ENCODE assay signal across 9 mouse cellular contexts in genomic region chr5:33675964-33676363, GRCm38 (mm10). TPM values are rescaled to one million over a fixed set of nuclear protein-coding genes. Genes with fewer than 3 reads are reported as not detected.
DNase-seq lines count a peak whose midpoint lies in the region; ATAC-seq lines count a peak whose summit lies in the region.
"Had no signal": no experiment of that assay in that cellular context is flagged by ENCODE, and none has a peak within 500 bp of the region (broad histone marks: within the 10 kb centered on the region; RNA-seq: fewer than 3 reads in every experiment).

No protein-coding gene starts in this region.

- no peaks in the 10 kb centered on the region for H3K9me3 ChIP-seq in kidney, embryonic 14.5 days (ENCODE audit: control insufficient read depth, low read length)

- H3K27me3 ChIP-seq in kidney, embryonic 14.5 days (ENCODE audit: control insufficient read depth, insufficient read depth, low read length) = no peaks in the 10 kb centered on the region

- ATAC-seq in kidney, embryonic 14.5 days (ENCODE audit: low FRiP score, low TSS enrichment) = peak; percentile 56; the same call in 1 of the 2 replicates

- H3K4me3 ChIP-seq in kidney, embryonic 14.5 days (ENCODE audit: low read length) = no peak overlapping the region
- H3K4me3 ChIP-seq: myocyte had no signal

- H3K4me2 ChIP-seq in kidney, embryonic 14.5 days (replicated peaks; ENCODE audit: low read depth, low read length) = no peak overlapping the region

- no peaks in the 10 kb centered on the region for H3K4me1 ChIP-seq in kidney, embryonic 14.5 days (ENCODE audit: control insufficient read depth, insufficient read depth, low read length)

- H3K27ac ChIP-seq in kidney, embryonic 14.5 days (ENCODE audit: low read depth, low read length) = no peak overlapping the region

- no peak overlapping the region for H3K9ac ChIP-seq in kidney, embryonic 14.5 days (ENCODE audit: low read depth, low read length)

- H3K36me3 ChIP-seq in kidney, embryonic 14.5 days (ENCODE audit: control insufficient read depth, insufficient read depth, low read length) = peaks cover 24% of the 10 kb centered on the region

- WGBS in kidney, embryonic 14.5 days = 0% methylated on average over 1 of the region's 1 CpGs

- DNase-seq in cerebellum, adult 9-11 months = peak; percentile 19
- DNase-seq in cerebellum, adult 8-10 months = no peak
- peak; percentile 48 for DNase-seq in right cerebral cortex, adult 18-20 months
- DNase-seq in right cerebral cortex, postnatal 25 days = no peak
- DNase-seq in embryo, embryonic 10 days (ENCODE audit: low spot score) = peak; percentile 85
- peak; percentile 78 for DNase-seq in lung, postnatal 10 days
- peak; percentile 71 for DNase-seq in thymus, postnatal 4 days

RNA-seq across cellular contexts. Expression of gene Tmem129, which starts 17.7 kb away (rescaled TPM):
- 32.3 and 37.7 TPM in 2 replicates for polyA plus RNA-seq in kidney, embryonic 14.5 days (2014; fragmentation: Nextera tagmentation; extraction: Ambion mirVana)

RNA-seq across cellular contexts. Expression of gene Tacc3, which starts 18.0 kb away (rescaled TPM):
- 175 and 205 TPM in 2 replicates for polyA plus RNA-seq in kidney, embryonic 14.5 days (2014; fragmentation: Nextera tagmentation; extraction: Ambion mirVana)

RNA-seq across cellular contexts. Expression of gene Slbp, which starts 23.6 kb away (rescaled TPM):
- polyA plus RNA-seq in kidney, embryonic 14.5 days (2014; fragmentation: Nextera tagmentation; extraction: Ambion mirVana) = 261 TPM in 2 replicates

RNA-seq across cellular contexts. Expression of gene Fgfr3, which starts 45.5 kb away (rescaled TPM):
- polyA plus RNA-seq in kidney, embryonic 14.5 days (2014; fragmentation: Nextera tagmentation; extraction: Ambion mirVana) = 9.6 and 13.8 TPM in 2 replicates

RNA-seq across cellular contexts. Expression of gene Gm9903, which starts 46.2 kb away (rescaled TPM):
- 0.57 and 1.0 TPM in 2 replicates for polyA plus RNA-seq in kidney, embryonic 14.5 days (2014; fragmentation: Nextera tagmentation; extraction: Ambion mirVana)

Comparison
In these comparisons a context has a peak if more than half of its experiments do, and no peak if none do; other contexts are left out.
1. DNase-seq: peak in cerebellum, adult 9-11 months (single experiment), right cerebral cortex, adult 18-20 months (single experiment), embryo, embryonic 10 days (single experiment), lung, postnatal 10 days (single experiment) and thymus, postnatal 4 days (single experiment); none in cerebellum, adult 8-10 months (single experiment) and right cerebral cortex, postnatal 25 days (single experiment).